Mouse (Mus musculus): ENCODE data around the gene S100a16. TPM values are rescaled to one million over a fixed set of nuclear protein-coding genes. Genes with fewer than 3 reads are reported as not detected.
A peak's percentile ranks its signal among the peaks of the same experiment; 100 is the strongest.

Gene S100a16
- total RNA-seq, 2 experiments from 2014 or later: 101 to 106 TPM

GRCm38 (mm10) chr3:90525421-90525820 is 11.6 kb upstream of the S100a16 start:
- peak; percentile 61 for DNase-seq

GRCm38 (mm10) chr3:90526076-90526475 is 11.0 kb upstream of the S100a16 start:
- no peak for DNase-seq

GRCm38 (mm10) chr3:90526580-90526979 is 10.5 kb upstream of the S100a16 start, which contains the start of gene S100a14:
Gene S100a14 (plus strand): TSS chr3:90526856.
- DNase-seq: no peak

GRCm38 (mm10) chr3:90527291-90527873 is 9.7 kb upstream of the S100a16 start:
- no peak for DNase-seq

- no peak for DNase-seq
These were observed 5.3 kb upstream of the S100a16 start for GRCm38 (mm10) chr3:90531713-90532112.

- no peak for DNase-seq
These were observed 1.6 kb upstream of the S100a16 start for GRCm38 (mm10) chr3:90535446-90535845.

GRCm38 (mm10) chr3:90537905-90538296 is 847 bp downstream of the S100a16 start:
- no peak for DNase-seq

GRCm38 (mm10) chr3:90540904-90541303 is 3.9 kb downstream of the S100a16 start:
- DNase-seq: peak; percentile 51

GRCm38 (mm10) chr3:90549676-90550420 is 12.8 kb downstream of the S100a16 start:
- DNase-seq: peak; percentile 29

GRCm38 (mm10) chr3:90550421-90550790 is 13.4 kb downstream of the S100a16 start:
- DNase-seq: no peak

- DNase-seq: no peak
These were observed 15.2 kb downstream of the S100a16 start for GRCm38 (mm10) chr3:90552231-90552630.

- DNase-seq: peak; percentile 44
These were observed 18.9 kb downstream of the S100a16 start for GRCm38 (mm10) chr3:90555954-90556353.

GRCm38 (mm10) chr3:90560008-90560628 is 23.1 kb downstream of the S100a16 start, which contains the start of gene S100a3:
Gene S100a3 (plus strand): TSS chr3:90560578.
- no peak for DNase-seq

GRCm38 (mm10) chr3:90574691-90575090 is 37.6 kb downstream of the S100a16 start:
- no peak for DNase-seq

- no peak for DNase-seq
These were observed 38.3 kb downstream of the S100a16 start for GRCm38 (mm10) chr3:90575320-90575719.

- DNase-seq: no peak
These were observed 39.4 kb downstream of the S100a16 start for GRCm38 (mm10) chr3:90576351-90577001.

GRCm38 (mm10) chr3:90579433-90579832 is 42.4 kb downstream of the S100a16 start:
- no peak for DNase-seq

GRCm38 (mm10) chr3:90581141-90581540 is 44.1 kb downstream of the S100a16 start:
- no peak for DNase-seq

GRCm38 (mm10) chr3:90582156-90582555 is 45.1 kb downstream of the S100a16 start:
- no peak for DNase-seq

- no peak for DNase-seq
These were observed 45.5 kb downstream of the S100a16 start for GRCm38 (mm10) chr3:90582556-90582955.

- DNase-seq: peak; percentile 47
These were observed 46.8 kb downstream of the S100a16 start for GRCm38 (mm10) chr3:90583893-90584292.

GRCm38 (mm10) chr3:90585595-90585994 is 48.5 kb downstream of the S100a16 start:
- peak; percentile 74 for DNase-seq

GRCm38 (mm10) chr3:90586016-90586643 is 49.1 kb downstream of the S100a16 start:
- no peak for DNase-seq

Data from heart, postnatal 4 days (tissue).